Mouse (Mus musculus) liver, embryonic 11.5 days (tissue): ENCODE results near the gene Rps28. TPM values are rescaled to one million over a fixed set of nuclear protein-coding genes. Genes with fewer than 3 reads are reported as not detected.
"Not testable (repeated sequence)": the region's sequence is repeated elsewhere in the genome, so short reads cannot be mapped to it uniquely, and the experiment has no call there.

Experiments
- ATAC-seq: fragments of 200-750 bp; cut with Nextera tagmentation; replicated peaks from 2 replicates; pipeline ENCODE4 v1.8.0; 2017; ENCODE audit warnings: moderate number of reproducible peaks, mild to moderate bottlenecking, moderate TSS enrichment, moderate library complexity; ENCODE audit not compliant: low FRiP score
- DNase-seq: peaks from one replicate; pipeline ENCODE4 v3.0.0-alpha.2; 2017; ENCODE audit warnings: low spot score
- H3K27ac ChIP-seq: fragments of 300-500 bp; sonication (generic); 2 replicates; pipeline ENCODE4 v1.5.1; 2014; ENCODE audit warnings: mild to moderate bottlenecking, low read depth, low read length, control low read depth
- H3K27me3 ChIP-seq: fragments of 300-500 bp; sonication (generic); replicated peaks from 2 replicates; pipeline ENCODE4 v1.6.1; 2014; ENCODE audit warnings: low read length, mixed read lengths; ENCODE audit not compliant: control insufficient read depth, insufficient read depth
- H3K36me3 ChIP-seq: fragments of 300-500 bp; sonication (generic); 2 replicates; pipeline ENCODE4 v1.6.1; 2014; ENCODE audit warnings: mild to moderate bottlenecking, low read length, moderate library complexity, mixed read lengths; ENCODE audit not compliant: control insufficient read depth, insufficient read depth
- H3K4me1 ChIP-seq: fragments of 300-500 bp; sonication (generic); replicated peaks from 2 replicates; pipeline ENCODE4 v1.6.1; 2014; ENCODE audit warnings: low read length, mixed read lengths; ENCODE audit not compliant: control insufficient read depth, insufficient read depth
- H3K4me2 ChIP-seq: fragments of 300-500 bp; sonication (generic); 2 replicates; pipeline ENCODE4 v1.6.1; 2014; ENCODE audit warnings: mild to moderate bottlenecking, control low read depth, moderate library complexity
- H3K4me3 ChIP-seq: fragments of 300-500 bp; sonication (generic); 2 replicates; pipeline ENCODE4 v1.5.1; 2014; ENCODE audit warnings: low read depth, low read length, control low read depth
- H3K9ac ChIP-seq: fragments of 300-500 bp; sonication (generic); 2 replicates; pipeline ENCODE4 v1.6.1; 2014; ENCODE audit warnings: low read depth, low read length, control low read depth
- H3K9me3 ChIP-seq: fragments of 300-500 bp; sonication (generic); 2 replicates; pipeline ENCODE4 v1.6.1; 2016; ENCODE audit warnings: low read length, inconsistent platforms, mixed read lengths; ENCODE audit not compliant: control insufficient read depth
- WGBS: fragments of 180-500 bp; shearing (Covaris S2); extraction: QIAGEN DNeasy Blood & Tissue Kit; methylation state at CpG from one replicate; pipeline ENCODE4 v1.1.7; 2014; 5-methylcytosine and 5-hydroxymethylcytosine counted together
- polyA plus RNA-seq: library from polyadenylated mRNA; unstranded; fragments of >200 nt; fragmentation: Nextera tagmentation; extraction: Ambion mirVana; gene quantifications from 2 replicates; pipeline ENCODE4 v1.2.1, GENCODE M21; 2014

The Rps28 gene
- polyA plus RNA-seq, result 1,026 and 1,173 TPM in 2 replicates

- DNase-seq (peak; percentile 94), ATAC-seq (peak; percentile 87)
- under 1% methylated on average over 51 of the region's 51 CpGs for WGBS
- Histone ChIP-seq H3K4me1 (peaks cover 22% of the 10 kb centered on the region), H3K4me3 (peak within 1 kb of the TSS; percentile 75), H3K27me3 (no peaks in the 10 kb centered on the region), H3K27ac (peak within 1 kb of the TSS; percentile 77), H3K9ac (peak within 1 kb of the TSS; percentile 91), H3K9me3 (no peaks in the 10 kb centered on the region), H3K4me2 (peak within 1 kb of the TSS; percentile 84), H3K36me3 (peaks cover 37% of the 10 kb centered on the region)
These were observed at the start of gene Rps28, which contains the start of gene Ndufa7 for GRCm38 (mm10) chr17:33824084-33824996. Gene Rps28 (minus strand): TSS chr17:33824562. Gene Ndufa7 (plus strand): TSS chr17:33824572.

- not testable (repeated sequence) for H3K9me3 ChIP-seq, H3K9ac ChIP-seq, H3K4me1 ChIP-seq, DNase-seq, ATAC-seq, H3K4me3 ChIP-seq, H3K27me3 ChIP-seq, H3K4me2 ChIP-seq, H3K36me3 ChIP-seq, H3K27ac ChIP-seq
- 81% methylated on average over 3 of the region's 12 CpGs for WGBS
These were observed 49.2 kb upstream of the Rps28 start, which contains the start of gene Gm7029 for GRCm38 (mm10) chr17:33873537-33873936. Gene Gm7029 (plus strand): TSS chr17:33873837.

- Histone ChIP-seq H3K9me3 (no peaks in the 10 kb centered on the region), H3K4me2 (peak overlapping the region; percentile 3), H3K4me3 (no peak overlapping the region), H3K4me1 (no peaks in the 10 kb centered on the region), H3K9ac (no peak overlapping the region), H3K27me3 (no peaks in the 10 kb centered on the region), H3K27ac (no peak overlapping the region), H3K36me3 (no peaks in the 10 kb centered on the region)
- DNase-seq, result peak; percentile 62
- WGBS, result 29% methylated on average over 8 of the region's 9 CpGs
- peak; percentile 68 for ATAC-seq
These were observed 41.1 kb upstream of the Rps28 start for GRCm38 (mm10) chr17:33865330-33866030.

- ATAC-seq, result no peak
- 84% methylated on average over 4 of the region's 4 CpGs for WGBS
These were observed 33.5 kb upstream of the Rps28 start for GRCm38 (mm10) chr17:33857816-33858215.

GRCm38 (mm10) chr17:33851331-33851730 lies 27.0 kb upstream of the Rps28 start:
- H3K4me1 ChIP-seq, result no peaks in the 10 kb centered on the region
- DNase-seq (no peak), ATAC-seq (no peak)
- 35% methylated on average over 1 of the region's 1 CpGs for WGBS
- no peak overlapping the region for H3K4me3 ChIP-seq
- no peaks in the 10 kb centered on the region for H3K27me3 ChIP-seq
- peaks cover 2% of the 10 kb centered on the region; the same call in 1 of the 2 replicates for H3K36me3 ChIP-seq
- H3K9me3 ChIP-seq, result no peaks in the 10 kb centered on the region
- H3K9ac ChIP-seq, result no peak overlapping the region
- no peak overlapping the region for H3K27ac ChIP-seq
- no peak overlapping the region for H3K4me2 ChIP-seq

More at GRCm38 (mm10) chr17:33857816-33858215, 33.5 kb upstream of the Rps28 start:
- Histone ChIP-seq H3K9me3 (no peaks in the 10 kb centered on the region), H3K4me2 (no peak overlapping the region), H3K9ac (no peak overlapping the region), H3K4me3 (no peak overlapping the region), H3K36me3 (no peaks in the 10 kb centered on the region), H3K4me1 (no peaks in the 10 kb centered on the region), H3K27ac (no peak overlapping the region), H3K27me3 (no peaks in the 10 kb centered on the region)
- no peak for DNase-seq

GRCm38 (mm10) chr17:33848139-33848538 lies 23.8 kb upstream of the Rps28 start:
- H3K27me3 ChIP-seq, result no peaks in the 10 kb centered on the region
- no peak overlapping the region for H3K4me3 ChIP-seq
- DNase-seq (no peak), ATAC-seq (no peak)
- H3K4me1 ChIP-seq, result peaks cover 15% of the 10 kb centered on the region
- no peaks in the 10 kb centered on the region for H3K9me3 ChIP-seq
- no peak overlapping the region for H3K4me2 ChIP-seq
- H3K36me3 ChIP-seq, result peaks cover 2% of the 10 kb centered on the region; the same call in 1 of the 2 replicates
- no peak overlapping the region for H3K27ac ChIP-seq
- 63% methylated on average over 8 of the region's 8 CpGs for WGBS
- H3K9ac ChIP-seq, result no peak overlapping the region

GRCm38 (mm10) chr17:33844196-33844595 lies 19.8 kb upstream of the Rps28 start:
- ATAC-seq, result no peak
- no peaks in the 10 kb centered on the region for H3K27me3 ChIP-seq
- peak overlapping the region; percentile 83; the same call in 1 of the 2 replicates for H3K4me3 ChIP-seq
- no peak for DNase-seq
- 68% methylated on average over 1 of the region's 1 CpGs for WGBS
- H3K9ac ChIP-seq, result no peak overlapping the region
- H3K4me1 ChIP-seq, result peaks cover 18% of the 10 kb centered on the region
- H3K9me3 ChIP-seq, result no peaks in the 10 kb centered on the region
- no peak overlapping the region for H3K27ac ChIP-seq
- peak overlapping the region; percentile 88 for H3K4me2 ChIP-seq
- H3K36me3 ChIP-seq, result peaks cover 2% of the 10 kb centered on the region; the same call in 1 of the 2 replicates

- Histone ChIP-seq H3K4me3 (peak within 1 kb of the TSS; percentile 83), H3K27me3 (no peaks in the 10 kb centered on the region), H3K4me2 (peak within 1 kb of the TSS; percentile 88), H3K4me1 (peaks cover 18% of the 10 kb centered on the region), H3K9ac (peak within 1 kb of the TSS; percentile 60), H3K9me3 (no peaks in the 10 kb centered on the region), H3K36me3 (no peaks in the 10 kb centered on the region; the same call in 1 of the 2 replicates), H3K27ac (peak within 1 kb of the TSS; percentile 45; the same call in 1 of the 2 replicates)
- DNase-seq (peak; percentile 92), ATAC-seq (peak; percentile 91)
- WGBS, result under 1% methylated on average over 45 of the region's 45 CpGs
These were observed 18.8 kb upstream of the Rps28 start, which contains the start of gene Cd320 for GRCm38 (mm10) chr17:33842966-33843795. Gene Cd320 (plus strand): TSS chr17:33843091.
